Mouse (Mus musculus): ENCODE data around the gene Lrrc9. TPM values are rescaled to one million over a fixed set of nuclear protein-coding genes. Genes with fewer than 3 reads are reported as not detected.

The Lrrc9 gene
- not detected in 2 replicates for polyA plus RNA-seq (2012)

GRCm38 (mm10) chr12:72441839-72442576, at the start of gene Lrrc9:
Gene Lrrc9 (plus strand): TSS chr12:72441866.
- TF ChIP-seq GATA1 (IDR thresholded peaks at IDR 0.05; ENCODE audit: low read length), result no peak

DNA sequence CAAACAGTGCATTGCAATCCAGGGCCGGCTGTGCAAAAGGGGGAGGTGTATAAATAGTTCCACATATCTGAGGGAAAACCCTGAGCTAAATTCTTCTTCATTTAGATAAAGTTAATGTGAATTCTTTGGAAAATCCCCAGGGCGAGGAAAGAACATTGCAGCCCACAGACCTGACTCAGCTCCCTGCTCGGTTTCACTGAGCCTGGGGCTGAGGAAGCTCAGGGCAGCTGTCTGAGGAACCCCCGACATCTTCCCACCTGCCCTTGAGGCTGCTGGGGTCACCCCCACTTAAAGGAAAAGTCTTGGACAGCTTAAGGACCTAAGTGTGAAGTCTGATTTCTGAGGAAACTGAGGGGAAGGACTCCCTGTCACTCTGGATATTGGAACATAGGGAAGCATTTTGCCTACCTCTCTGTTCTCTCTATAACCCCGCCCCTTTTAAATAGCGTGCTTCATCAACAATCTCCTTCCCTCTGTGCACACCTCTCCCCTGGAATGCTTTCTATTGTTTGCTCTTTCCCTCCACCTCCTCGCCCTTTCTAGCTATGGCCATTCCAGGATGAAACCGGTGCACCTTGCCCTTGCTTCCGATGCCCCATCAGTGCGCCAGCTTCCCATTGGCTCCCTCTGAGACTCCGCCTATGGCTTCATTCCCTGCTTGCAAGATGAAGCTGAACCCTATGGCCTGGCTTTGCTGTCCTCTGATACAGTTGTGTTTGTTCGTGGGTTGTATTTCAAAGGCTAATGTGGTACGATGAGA, 48.4 kb upstream of the Lrrc9 start:
- TF ChIP-seq GATA1 (IDR thresholded peaks at IDR 0.05; ENCODE audit: low read length), result no peak

DNA sequence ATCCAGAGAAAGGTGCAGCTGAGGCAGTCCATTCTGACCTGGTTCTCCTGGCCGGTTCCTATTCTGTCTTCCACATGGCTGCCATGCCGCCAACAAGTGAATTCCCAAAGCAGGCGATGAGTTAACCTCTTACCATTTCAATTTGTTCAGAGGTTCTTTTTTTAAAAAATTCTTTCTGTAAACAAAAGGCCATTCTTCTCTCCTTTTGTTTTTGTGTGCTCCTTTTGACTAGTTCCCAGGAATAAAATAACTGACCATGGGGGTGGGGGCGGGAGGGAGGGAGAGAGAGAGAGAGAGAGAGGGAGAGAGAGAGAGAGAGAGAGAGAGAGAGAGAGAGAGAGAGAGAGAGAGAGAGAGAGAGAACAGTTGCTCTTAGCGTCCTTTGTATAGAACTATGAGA, 36.6 kb upstream of the Lrrc9 start:
- no peak for TF ChIP-seq GATA1 (IDR thresholded peaks at IDR 0.05; ENCODE audit: low read length)

- no peak for TF ChIP-seq GATA1 (IDR thresholded peaks at IDR 0.05; ENCODE audit: low read length)
These were observed 34.5 kb upstream of the Lrrc9 start for GRCm38 (mm10) chr12:72407146-72407545.

DNA sequence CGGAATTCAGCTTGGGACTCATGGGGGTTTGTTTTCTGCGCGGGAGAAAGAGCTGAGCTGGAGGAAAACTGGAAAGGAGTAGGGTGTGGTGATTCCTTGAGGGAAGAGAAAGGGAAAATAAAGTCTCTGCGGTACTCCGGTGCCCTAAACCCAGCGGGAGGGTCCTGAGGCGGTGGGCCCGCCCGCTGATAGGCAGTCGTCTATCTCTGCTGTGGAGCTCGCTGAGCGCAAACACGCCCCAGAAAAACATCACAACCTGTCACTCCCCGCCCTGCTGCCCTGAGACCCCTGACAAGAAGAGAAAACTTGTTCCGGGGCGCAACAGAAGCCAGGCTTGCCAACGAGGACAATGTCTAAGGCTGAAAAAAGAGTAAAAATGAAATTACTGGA, 34.0 kb upstream of the Lrrc9 start:
- no peak for TF ChIP-seq GATA1 (IDR thresholded peaks at IDR 0.05; ENCODE audit: low read length)

- no peak for TF ChIP-seq GATA1 (IDR thresholded peaks at IDR 0.05; ENCODE audit: low read length)
These were observed 33.4 kb upstream of the Lrrc9 start for GRCm38 (mm10) chr12:72408111-72408891.

DNA sequence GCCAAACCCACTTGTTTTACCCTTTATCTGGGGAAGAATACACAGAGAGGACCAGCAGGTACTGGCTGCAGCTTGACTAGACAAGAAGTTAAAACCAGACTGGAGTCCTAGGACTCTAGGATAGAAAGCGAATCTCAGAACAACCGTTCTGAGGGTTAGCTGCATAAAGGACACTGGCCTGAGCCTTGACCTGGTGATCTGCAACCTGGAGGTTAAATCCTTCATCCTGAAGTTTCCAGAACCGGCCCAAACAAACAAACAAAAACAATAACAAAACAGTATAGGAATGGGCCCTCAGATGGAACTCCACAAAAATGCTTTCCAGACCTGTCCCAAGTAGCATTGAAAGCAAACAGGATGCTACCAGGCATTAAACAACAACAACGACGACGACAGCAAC, 32.7 kb upstream of the Lrrc9 start, which contains the start of gene Rtn1:
Rtn1 (minus strand) TSS at position 101 of the 400 bp plus-strand sequence.
- no peak for TF ChIP-seq GATA1 (IDR thresholded peaks at IDR 0.05; ENCODE audit: low read length)

DNA sequence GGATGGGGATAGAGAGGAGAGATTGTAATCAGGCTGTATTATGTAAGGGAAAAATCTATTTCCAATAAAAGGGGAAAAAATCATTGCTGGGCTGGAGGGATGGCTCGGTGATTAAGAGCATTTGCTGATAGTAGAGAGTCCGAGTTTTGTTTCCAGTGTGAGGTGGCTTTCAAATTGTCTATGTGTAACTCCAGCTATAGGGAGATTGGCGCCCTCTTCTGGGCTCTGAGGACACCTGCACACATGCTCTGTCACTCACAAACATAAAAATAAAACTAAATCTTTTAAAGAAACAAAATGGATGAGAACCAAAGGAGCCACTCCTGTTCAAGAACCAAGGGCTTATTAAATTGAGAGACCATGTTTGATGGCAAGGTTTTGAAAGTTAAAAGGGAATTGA, 23.9 kb upstream of the Lrrc9 start:
- TF ChIP-seq GATA1 (IDR thresholded peaks at IDR 0.05; ENCODE audit: low read length), result no peak

GRCm38 (mm10) chr12:72422681-72423080, 19.0 kb upstream of the Lrrc9 start:
- no peak for TF ChIP-seq GATA1 (IDR thresholded peaks at IDR 0.05; ENCODE audit: low read length)

GRCm38 (mm10) chr12:72427722-72428126, 13.9 kb upstream of the Lrrc9 start:
- TF ChIP-seq GATA1 (IDR thresholded peaks at IDR 0.05; ENCODE audit: low read length), result no peak

DNA sequence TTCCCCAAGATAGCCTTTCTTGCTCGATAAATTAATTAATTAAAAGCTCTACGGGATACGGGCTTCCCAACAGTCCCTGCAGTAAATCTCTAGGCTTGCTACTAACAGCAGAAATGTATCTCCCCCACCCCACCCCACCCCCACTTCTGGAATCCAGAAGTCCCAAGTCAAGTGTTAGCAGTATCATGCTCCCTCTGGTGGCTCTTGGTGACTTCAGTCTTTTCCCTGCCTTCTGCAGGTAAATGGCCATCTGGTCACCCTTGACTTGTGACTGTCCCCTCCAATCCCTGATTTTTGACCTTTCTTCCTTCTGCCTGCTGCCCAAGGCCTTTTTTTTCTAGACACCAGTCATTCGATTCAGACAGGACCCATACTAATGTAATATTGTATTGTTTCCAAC, 9.5 kb upstream of the Lrrc9 start:
- TF ChIP-seq GATA1 (IDR thresholded peaks at IDR 0.05; ENCODE audit: low read length), result no peak

DNA sequence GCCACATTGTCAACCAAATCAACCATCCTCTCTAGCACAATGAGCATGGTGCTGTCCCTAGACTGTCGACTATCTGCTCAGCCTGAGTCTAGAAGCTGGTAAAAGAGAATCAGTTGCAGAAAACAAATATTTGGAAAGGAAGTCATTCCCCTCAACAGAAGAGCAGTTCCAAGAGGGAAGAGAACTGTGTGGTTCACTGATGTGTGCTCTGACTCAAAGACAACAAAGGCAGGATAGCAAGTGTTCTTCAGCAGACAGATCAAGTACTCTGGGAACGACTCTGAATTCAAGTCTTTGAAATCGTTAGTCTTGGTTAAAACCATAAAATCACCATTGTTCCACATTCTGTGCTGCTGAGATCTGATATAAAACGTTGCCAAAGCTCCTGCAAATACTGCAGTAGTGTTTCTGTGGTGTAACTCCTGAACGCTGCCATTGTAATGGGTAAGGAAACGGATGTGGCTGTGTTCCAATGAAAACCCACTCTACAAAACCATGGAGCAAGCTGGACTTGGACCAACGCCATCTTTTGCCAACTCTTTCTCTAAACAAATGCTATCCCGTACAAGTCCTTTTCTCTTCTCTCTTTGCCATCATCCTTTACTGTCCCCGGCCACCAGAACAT, 8.3 kb upstream of the Lrrc9 start:
- TF ChIP-seq GATA1 (IDR thresholded peaks at IDR 0.05; ENCODE audit: low read length), result no peak

DNA sequence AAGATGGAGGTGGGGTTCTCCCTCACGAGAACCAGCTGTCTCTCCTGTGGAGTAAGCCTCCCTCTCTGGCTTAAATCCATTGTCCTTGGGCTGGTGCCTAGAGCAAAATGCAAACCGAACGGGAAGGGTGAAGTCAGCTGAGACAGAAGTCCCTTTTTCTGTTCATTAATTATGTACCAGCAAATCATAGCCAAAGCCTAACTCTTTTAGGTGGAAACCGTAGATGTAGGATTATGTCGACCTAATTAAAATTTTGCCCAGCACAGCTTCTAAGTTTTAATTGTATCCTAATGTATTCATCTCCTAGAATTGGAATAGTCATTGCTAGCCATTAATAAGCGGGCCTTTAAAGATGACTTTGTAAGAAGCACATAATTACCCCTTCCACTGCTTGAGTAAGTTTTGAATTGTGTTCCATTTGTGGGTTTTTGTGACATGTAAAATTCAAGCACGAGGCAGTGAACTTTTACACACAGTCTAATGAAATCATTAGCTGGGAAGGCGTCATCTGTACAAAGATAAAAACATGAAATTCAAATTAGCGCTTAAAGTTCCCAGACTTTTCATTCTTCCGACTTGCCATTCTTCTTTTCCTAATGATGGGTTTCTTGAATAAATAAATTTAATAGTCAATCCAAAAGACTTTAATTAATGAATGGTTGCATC, 3.9 kb upstream of the Lrrc9 start:
- TF ChIP-seq GATA1 (IDR thresholded peaks at IDR 0.05; ENCODE audit: low read length), result no peak

DNA sequence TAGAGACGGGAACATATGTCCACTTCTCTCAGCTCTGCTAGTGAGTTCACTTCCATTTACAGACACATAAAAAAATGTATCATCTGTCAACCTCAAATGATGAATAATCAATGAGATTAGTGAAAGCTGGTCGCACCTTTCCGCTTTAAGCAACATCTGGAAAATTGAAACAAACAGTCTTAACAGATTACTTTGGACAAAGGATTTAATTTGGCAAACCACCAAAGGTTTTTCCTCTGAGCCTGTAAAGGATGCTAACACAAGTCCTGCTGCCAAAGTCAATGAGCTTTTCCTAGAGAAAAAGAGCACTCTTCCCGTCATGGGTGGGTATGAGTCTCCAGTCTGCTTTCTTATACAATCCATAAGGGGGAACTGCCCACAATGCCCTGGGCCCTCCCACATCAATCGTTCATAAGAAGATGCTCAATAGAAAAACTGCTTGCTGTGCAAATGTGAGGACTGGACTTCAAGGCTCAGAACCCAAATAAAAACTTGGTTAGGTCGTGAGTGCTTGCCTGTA, 2.6 kb upstream of the Lrrc9 start:
- no peak for TF ChIP-seq GATA1 (IDR thresholded peaks at IDR 0.05; ENCODE audit: low read length)

DNA sequence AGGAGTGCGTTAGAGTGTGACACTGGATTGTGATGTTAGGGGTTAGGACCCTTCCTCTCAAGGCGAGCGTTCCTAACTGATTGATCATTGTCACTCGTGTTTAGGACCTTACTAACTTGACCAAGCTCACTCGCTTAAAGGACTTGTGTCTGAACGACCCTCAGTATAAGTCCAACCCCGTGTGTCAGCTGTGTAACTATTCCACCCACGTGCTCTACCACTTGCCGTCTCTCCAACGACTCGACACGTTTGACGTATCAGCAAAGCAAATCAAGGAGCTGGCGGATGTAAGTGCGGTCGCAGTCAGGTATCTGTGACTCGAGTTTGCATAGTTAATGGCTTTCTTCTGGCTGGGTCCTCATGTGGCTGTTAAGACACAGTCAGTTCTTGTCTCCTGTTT, 12.3 kb downstream of the Lrrc9 start:
- TF ChIP-seq GATA1 (IDR thresholded peaks at IDR 0.05; ENCODE audit: low read length), result no peak
